Mouse (Mus musculus): Measurements from ENCODE around the gene Cacnb1. TPM values are rescaled to one million over a fixed set of nuclear protein-coding genes. Genes with fewer than 3 reads are reported as not detected.

Gene Cacnb1
- polyA plus RNA-seq, 1 experiment = 3.4 TPM

DNA sequence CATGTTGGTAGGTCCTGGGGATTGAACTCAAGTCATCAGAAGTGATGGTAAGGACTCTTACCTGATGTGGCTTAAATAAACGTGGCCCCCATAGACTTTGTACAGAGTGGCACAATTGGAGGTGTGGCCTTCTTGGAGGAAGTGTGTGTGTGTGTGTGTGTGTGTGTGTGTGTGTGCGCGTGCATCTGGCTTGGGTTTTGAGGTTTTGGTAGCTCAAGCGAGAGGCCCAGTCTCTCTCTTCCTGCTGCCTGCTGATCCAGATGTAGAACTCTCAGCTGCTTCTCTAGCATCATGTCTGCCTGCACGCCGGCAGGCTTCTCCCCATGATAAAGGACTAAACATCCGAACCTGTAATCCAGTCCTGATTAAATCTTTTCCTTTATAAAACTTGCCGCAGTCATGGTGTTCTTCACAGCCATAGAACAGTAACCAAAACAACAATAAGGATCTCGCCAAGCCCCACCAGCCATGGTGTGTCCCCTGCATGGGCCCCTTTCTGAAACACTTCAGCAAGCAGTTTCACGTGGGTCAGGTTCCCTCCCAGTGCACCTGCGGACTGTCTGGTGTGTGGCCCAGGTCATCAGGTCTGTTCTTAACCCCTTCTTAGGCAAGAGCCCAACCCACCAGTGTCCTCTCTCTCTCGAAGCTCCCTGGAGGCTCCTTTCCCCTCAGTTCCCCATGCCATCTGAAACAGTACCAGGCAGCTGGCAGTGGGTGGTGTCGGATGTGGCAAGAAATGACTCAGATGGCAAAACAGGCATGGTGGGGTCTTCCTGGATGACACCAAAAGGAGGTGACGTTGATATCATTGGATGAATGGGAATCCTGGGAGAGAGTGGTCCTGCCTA is 27.1 kb upstream of the Cacnb1 start:
- H3K4me3 ChIP-seq (ENCODE audit: insufficient read depth, low read depth, low read length) = no peak overlapping the region
- H3K27ac ChIP-seq (replicated peaks; ENCODE audit: low read depth, low read length) = no peak overlapping the region
- H3K4me1 ChIP-seq (ENCODE audit: control insufficient read depth, insufficient read depth, insufficient read length, low read length) = no peaks in the 10 kb centered on the region

- Histone ChIP-seq H3K27ac (replicated peaks; ENCODE audit: low read depth, low read length) (no peak overlapping the region), H3K4me1 (ENCODE audit: control insufficient read depth, insufficient read depth, insufficient read length, low read length) (no peaks in the 10 kb centered on the region), H3K4me3 (ENCODE audit: insufficient read depth, low read depth, low read length) (no peak overlapping the region)
These were observed 24.9 kb upstream of the Cacnb1 start for GRCm38 (mm10) chr11:98047745-98048144.

DNA sequence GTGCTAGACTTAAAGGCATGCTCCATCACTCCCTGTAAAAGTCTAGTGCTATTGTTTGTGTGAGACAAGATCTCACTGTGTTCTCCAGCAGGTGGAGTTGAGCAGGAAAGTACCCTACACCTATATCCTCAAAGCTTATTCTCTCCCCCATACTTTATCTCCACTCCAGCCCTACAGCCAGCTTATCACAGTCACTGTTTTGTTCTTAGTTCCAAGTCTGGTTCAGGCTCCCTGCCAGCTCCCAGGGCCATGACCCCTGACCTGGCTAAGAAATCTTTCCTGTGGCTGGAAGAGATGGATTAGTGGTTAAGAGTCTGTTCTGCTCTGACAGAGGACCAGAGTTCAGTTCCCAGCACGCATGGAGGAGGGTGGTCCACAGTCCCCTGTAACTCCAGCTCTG is 23.6 kb upstream of the Cacnb1 start:
- Histone ChIP-seq H3K4me3 (ENCODE audit: insufficient read depth, low read depth, low read length) (no peak overlapping the region), H3K4me1 (ENCODE audit: control insufficient read depth, insufficient read depth, insufficient read length, low read length) (no peaks in the 10 kb centered on the region), H3K27ac (replicated peaks; ENCODE audit: low read depth, low read length) (no peak overlapping the region)

DNA sequence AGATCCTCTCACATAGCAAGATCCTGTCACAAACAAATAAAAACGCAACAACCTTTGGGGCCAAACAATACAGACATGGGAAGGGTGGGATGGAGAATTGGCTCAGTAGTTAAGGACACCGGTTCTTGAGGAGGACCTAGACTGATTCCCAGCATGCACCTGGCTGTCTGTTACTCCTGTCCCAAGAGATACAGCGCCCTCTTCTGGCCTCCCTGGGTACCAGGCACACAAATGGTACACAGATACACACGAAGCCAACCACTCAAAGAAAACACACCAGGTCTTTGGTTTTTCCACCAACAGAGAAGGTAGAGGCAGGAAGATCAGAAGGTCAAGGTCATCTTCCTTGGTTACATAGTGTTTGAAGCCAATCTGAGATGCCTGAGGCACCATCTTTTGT is 22.8 kb upstream of the Cacnb1 start:
- H3K4me1 ChIP-seq (ENCODE audit: control insufficient read depth, insufficient read depth, insufficient read length, low read length) = no peaks in the 10 kb centered on the region
- H3K27ac ChIP-seq (replicated peaks; ENCODE audit: low read depth, low read length) = no peak overlapping the region

GRCm38 (mm10) chr11:98044074-98044473 is 21.2 kb upstream of the Cacnb1 start:
- Histone ChIP-seq H3K27ac (replicated peaks; ENCODE audit: low read depth, low read length) (no peak overlapping the region), H3K4me3 (ENCODE audit: insufficient read depth, low read depth, low read length) (no peak overlapping the region), H3K4me1 (ENCODE audit: control insufficient read depth, insufficient read depth, insufficient read length, low read length) (no peaks in the 10 kb centered on the region)

More for the DNA sequence above, 22.8 kb upstream of the Cacnb1 start:
- H3K4me3 ChIP-seq (ENCODE audit: insufficient read depth, low read depth, low read length) = no peak overlapping the region

GRCm38 (mm10) chr11:98042741-98043140 is 19.9 kb upstream of the Cacnb1 start:
- H3K27ac ChIP-seq (replicated peaks; ENCODE audit: low read depth, low read length) = no peak overlapping the region
- H3K4me1 ChIP-seq (ENCODE audit: control insufficient read depth, insufficient read depth, insufficient read length, low read length) = no peaks in the 10 kb centered on the region
- no peak overlapping the region for H3K4me3 ChIP-seq (ENCODE audit: insufficient read depth, low read depth, low read length)

DNA sequence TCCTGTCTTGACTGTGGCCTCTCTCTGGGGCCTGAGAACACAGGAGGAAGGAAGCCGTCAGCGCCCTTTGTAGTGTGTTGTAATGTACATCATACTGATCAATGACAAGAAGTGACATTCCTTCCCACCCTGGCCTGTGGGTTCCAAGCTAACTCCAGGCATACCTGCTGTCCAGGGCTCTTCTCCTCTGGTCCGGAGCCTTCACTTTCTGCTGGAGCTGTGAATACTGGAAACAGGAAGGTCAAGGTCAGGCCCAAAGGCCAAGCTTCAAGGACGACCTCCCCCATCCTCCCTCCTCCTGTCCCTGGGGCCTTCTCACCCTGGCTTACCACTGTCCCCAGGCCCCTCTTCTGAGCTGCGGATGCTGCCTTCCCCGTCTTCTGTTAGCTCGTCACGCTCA is 18.1 kb upstream of the Cacnb1 start:
- no peak overlapping the region for H3K4me3 ChIP-seq (ENCODE audit: insufficient read depth, low read depth, low read length)
- H3K4me1 ChIP-seq (ENCODE audit: control insufficient read depth, insufficient read depth, insufficient read length, low read length) = peaks cover 2% of the 10 kb centered on the region; the same call in 1 of the 2 replicates
- H3K27ac ChIP-seq (replicated peaks; ENCODE audit: low read depth, low read length) = no peak overlapping the region

DNA sequence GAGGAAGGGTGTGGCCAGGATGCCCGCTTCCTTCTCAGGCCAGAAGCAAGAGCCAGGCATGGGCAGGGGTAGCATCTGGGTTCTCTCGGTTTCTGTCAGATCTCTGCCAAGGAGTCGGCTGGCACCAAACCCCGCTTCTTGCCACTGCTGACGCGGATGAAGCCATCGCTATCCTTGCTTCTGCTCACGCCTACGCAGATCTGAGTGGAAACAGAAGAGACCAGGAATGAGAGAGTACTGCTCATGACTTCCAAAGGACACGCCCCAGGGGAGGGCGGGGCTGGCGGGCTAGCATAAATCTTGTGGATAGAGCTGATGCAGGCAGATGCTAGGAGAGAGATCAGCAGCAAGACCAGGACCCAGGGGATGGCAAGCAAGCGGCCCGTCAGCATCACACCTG is 15.0 kb upstream of the Cacnb1 start:
- Histone ChIP-seq H3K4me3 (ENCODE audit: insufficient read depth, low read depth, low read length) (no peak overlapping the region), H3K4me1 (ENCODE audit: control insufficient read depth, insufficient read depth, insufficient read length, low read length) (peaks cover 2% of the 10 kb centered on the region; the same call in 1 of the 2 replicates), H3K27ac (replicated peaks; ENCODE audit: low read depth, low read length) (no peak overlapping the region)

GRCm38 (mm10) chr11:98035977-98036377 is 13.1 kb upstream of the Cacnb1 start:
- no peak overlapping the region for H3K27ac ChIP-seq (replicated peaks; ENCODE audit: low read depth, low read length)
- peaks cover 6% of the 10 kb centered on the region for H3K4me1 ChIP-seq (ENCODE audit: control insufficient read depth, insufficient read depth, insufficient read length, low read length)
- H3K4me3 ChIP-seq (ENCODE audit: insufficient read depth, low read depth, low read length) = peak overlapping the region; percentile 13; the same call in 1 of the 2 replicates

- Histone ChIP-seq H3K27ac (replicated peaks; ENCODE audit: low read depth, low read length) (no peak overlapping the region), H3K4me1 (ENCODE audit: control insufficient read depth, insufficient read depth, insufficient read length, low read length) (peaks cover 6% of the 10 kb centered on the region), H3K4me3 (ENCODE audit: insufficient read depth, low read depth, low read length) (no peak overlapping the region)
These were observed 12.0 kb upstream of the Cacnb1 start for GRCm38 (mm10) chr11:98034840-98035239.

DNA sequence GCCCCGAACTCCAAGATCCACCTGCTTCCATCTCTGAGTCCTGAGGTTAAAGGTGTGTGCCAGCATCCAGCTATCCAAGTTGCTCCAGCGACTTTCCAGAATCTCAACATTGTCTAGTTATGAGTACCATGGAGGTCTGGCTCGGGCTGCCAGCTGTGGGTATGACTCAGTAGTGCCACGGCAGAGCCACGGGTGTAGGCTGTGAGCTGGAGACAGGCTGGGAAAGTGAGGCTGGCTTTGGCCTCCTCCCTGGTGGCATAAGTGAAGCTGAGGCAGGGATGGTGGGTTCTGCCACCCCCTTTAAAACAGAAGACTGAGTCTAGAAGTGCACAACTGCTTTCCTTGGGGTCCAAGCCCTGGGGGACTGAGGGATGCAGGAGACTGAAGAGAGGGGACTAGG is 11.2 kb upstream of the Cacnb1 start:
- Histone ChIP-seq H3K27ac (replicated peaks; ENCODE audit: low read depth, low read length) (no peak overlapping the region), H3K4me3 (ENCODE audit: insufficient read depth, low read depth, low read length) (no peak overlapping the region), H3K4me1 (ENCODE audit: control insufficient read depth, insufficient read depth, insufficient read length, low read length) (peaks cover 6% of the 10 kb centered on the region)

DNA sequence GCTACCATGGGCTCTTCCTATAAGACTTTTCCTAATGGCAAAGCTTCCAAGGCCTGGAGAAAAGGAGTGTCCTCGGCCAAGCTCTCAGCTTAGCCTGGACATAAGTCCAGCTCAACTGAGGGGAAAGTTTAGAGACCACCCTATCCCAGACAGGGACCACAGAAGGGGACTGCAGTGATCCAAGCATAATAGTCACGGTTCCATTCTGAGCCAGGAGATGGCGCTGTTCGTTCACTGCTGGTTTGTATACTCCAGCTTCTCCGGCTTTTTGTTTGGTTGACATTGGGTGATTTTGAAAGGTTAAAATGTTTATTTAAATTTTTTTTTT is 8.6 kb upstream of the Cacnb1 start:
- Histone ChIP-seq H3K4me3 (ENCODE audit: insufficient read depth, low read depth, low read length) (no peak overlapping the region), H3K27ac (replicated peaks; ENCODE audit: low read depth, low read length) (no peak overlapping the region), H3K4me1 (ENCODE audit: control insufficient read depth, insufficient read depth, insufficient read length, low read length) (peaks cover 6% of the 10 kb centered on the region)

- Histone ChIP-seq H3K4me3 (ENCODE audit: insufficient read depth, low read depth, low read length) (no peak overlapping the region), H3K27ac (replicated peaks; ENCODE audit: low read depth, low read length) (no peak overlapping the region)
These were observed 8.0 kb upstream of the Cacnb1 start for GRCm38 (mm10) chr11:98030701-98031442.

DNA sequence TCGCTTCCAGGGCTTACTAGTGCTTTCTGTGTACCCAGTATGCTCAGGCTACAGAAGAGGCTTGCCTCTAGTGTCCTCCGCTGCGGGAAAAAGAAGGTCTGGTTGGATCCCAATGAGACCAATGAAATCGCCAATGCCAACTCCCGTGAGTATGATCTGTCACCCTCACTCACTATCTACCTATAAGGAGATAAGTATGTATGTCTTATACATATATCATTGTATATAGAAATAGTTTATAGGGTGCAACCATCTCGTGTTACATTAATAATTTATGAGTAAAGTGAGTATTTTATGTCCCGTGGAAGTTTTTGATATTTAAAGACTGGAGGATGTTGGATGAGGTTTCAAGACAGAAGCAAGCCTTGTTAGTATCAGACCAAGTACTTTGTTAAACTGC is 5.0 kb upstream of the Cacnb1 start:
- Histone ChIP-seq H3K4me3 (ENCODE audit: insufficient read depth, low read depth, low read length) (peak overlapping the region; percentile 98), H3K27ac (replicated peaks; ENCODE audit: low read depth, low read length) (no peak overlapping the region), H3K4me1 (ENCODE audit: control insufficient read depth, insufficient read depth, insufficient read length, low read length) (peaks cover 6% of the 10 kb centered on the region; the same call in 1 of the 2 replicates)

More at GRCm38 (mm10) chr11:98030701-98031442, 8.0 kb upstream of the Cacnb1 start:
- H3K4me1 ChIP-seq (ENCODE audit: control insufficient read depth, insufficient read depth, insufficient read length, low read length) = peaks cover 6% of the 10 kb centered on the region; the same call in 1 of the 2 replicates

DNA sequence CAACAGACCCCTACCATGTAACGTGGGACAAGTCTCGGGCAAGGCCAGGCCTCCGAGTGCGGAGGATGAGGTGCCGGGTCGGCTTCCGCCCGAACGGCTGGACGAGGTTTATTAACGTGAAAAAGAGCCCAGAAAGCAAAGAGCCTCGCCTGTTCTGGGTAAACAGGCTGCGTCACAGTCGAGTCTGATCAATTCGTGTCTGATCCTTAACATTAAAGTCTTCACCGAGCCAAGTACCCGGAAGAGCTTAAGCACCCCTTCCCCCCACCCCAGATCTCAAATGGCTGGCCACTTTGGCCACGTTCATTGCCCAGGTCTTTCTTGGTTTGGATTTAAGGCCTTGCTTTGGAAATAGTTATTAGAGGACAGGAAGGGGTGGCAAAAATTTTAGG is 4.5 kb upstream of the Cacnb1 start:
- Histone ChIP-seq H3K4me3 (ENCODE audit: insufficient read depth, low read depth, low read length) (peak overlapping the region; percentile 98), H3K4me1 (ENCODE audit: control insufficient read depth, insufficient read depth, insufficient read length, low read length) (peaks cover 6% of the 10 kb centered on the region; the same call in 1 of the 2 replicates), H3K27ac (replicated peaks; ENCODE audit: low read depth, low read length) (peak overlapping the region; percentile 98)

Data from brown adipose tissue, adult 24 weeks (tissue).